Mouse (Mus musculus) small intestine, adult 2 months (tissue): Measurements from ENCODE around the gene Stt3b.

Source experiments
- CTCF ChIP-seq: fragments of 200-500 bp; IDR thresholded peaks from 2 replicates; pipeline ENCODE4 v1.5.1; 2012; ENCODE audit warnings: low read depth, mild to moderate bottlenecking, control low read depth, inconsistent platforms, low read length, moderate library complexity, mixed read lengths; ENCODE audit not compliant: insufficient replicate concordance, insufficient read length; ENCODE audit errors: extremely low read depth
- POLR2A ChIP-seq: fragments of 200-500 bp; IDR thresholded peaks from 2 replicates; pipeline ENCODE4 v1.6.1; 2012; ENCODE audit warnings: low read depth, mild to moderate bottlenecking, control low read depth, inconsistent platforms, low read length, moderate library complexity

DNA sequence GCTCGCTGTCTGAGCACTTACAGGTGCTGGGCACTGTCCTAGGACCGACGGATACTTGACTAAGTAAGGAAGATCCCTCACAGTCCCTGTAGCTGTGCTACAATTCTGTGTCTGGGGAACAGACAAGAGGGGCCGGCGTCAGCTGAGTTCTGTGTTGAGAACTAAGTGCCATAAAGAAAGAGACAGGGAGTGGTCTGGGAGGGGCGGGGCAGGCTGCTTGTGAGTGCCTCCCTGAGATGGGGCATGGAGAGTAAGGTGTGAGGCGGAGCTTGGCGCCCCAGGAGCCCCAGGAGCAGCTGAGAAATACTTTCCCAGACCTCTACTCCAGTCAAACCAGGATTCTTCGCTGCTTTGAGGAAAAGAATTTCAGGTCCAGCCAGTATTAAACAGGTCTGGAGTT is 92.2 kb downstream of the Stt3b start:
- TF ChIP-seq CTCF (no peak), POLR2A (no peak)
